Mouse (Mus musculus): Measurements from ENCODE around the gene Mrps6. TPM values are rescaled to one million over a fixed set of nuclear protein-coding genes. Genes with fewer than 3 reads are reported as not detected.

The Mrps6 gene
- polyA plus RNA-seq, 1 experiment from 2014 or later, result 149 TPM

- H3K9me3 ChIP-seq (ENCODE audit: control insufficient read depth, low read length), result 0 out of 2 replicates have a peak, but pooled peaks cover 2% of the 10 kb centered on the region
- no peaks in the 10 kb centered on the region for H3K27me3 ChIP-seq (ENCODE audit: control insufficient read depth, insufficient read depth, low read length)
- H3K4me1 ChIP-seq (ENCODE audit: control insufficient read depth in 2 of 2, insufficient read depth in 2 of 2, low read length in 2 of 2), result no peaks in the 10 kb centered on the region; a peak in 1 of 4 replicates
- no peak overlapping the region for H3K4me3 ChIP-seq (ENCODE audit: control insufficient read depth in 1 of 2, insufficient read depth in 1 of 2, low read depth in 1 of 2, low read length in 2 of 2)
- H3K4me2 ChIP-seq (ENCODE audit: low read length), result no peak overlapping the region
- WGBS, result 78% methylated on average over 3 of the region's 3 CpGs
- ATAC-seq (ENCODE audit: insufficient number of reproducible peaks, insufficient read depth, low FRiP score, low read depth), result no peak
- no peak overlapping the region for H3K27ac ChIP-seq (replicated peaks in 1 of 2; ENCODE audit: control insufficient read depth in 1 of 2, insufficient read depth in 1 of 2, low read depth in 2 of 2, low read length in 2 of 2)
- H3K9ac ChIP-seq (ENCODE audit: low read length), result no peak overlapping the region
- H3K36me3 ChIP-seq (ENCODE audit: control insufficient read depth, insufficient read depth, low read length), result no peaks in the 10 kb centered on the region
These were observed 24.8 kb upstream of the Mrps6 start for GRCm38 (mm10) chr16:92033286-92033685.

DNA sequence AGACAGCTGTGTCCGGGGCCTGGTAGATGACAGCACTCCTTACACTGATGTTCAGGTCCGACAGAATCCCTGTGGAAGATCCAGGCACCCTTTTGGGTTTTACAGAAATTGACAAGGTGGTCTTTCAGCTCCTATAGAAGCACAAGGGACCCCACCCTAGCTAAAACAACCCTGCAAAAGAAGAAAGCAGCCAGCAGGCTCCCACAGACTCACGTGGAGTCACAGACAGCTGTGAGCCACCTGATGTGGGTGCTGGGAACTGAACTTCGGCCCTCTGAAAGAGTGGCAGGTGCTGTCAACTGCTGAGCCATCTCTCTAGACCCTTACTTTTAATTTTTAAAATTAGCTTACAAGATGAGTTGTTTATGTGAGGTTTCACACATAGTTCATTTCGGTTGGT, 23.4 kb upstream of the Mrps6 start:
- Histone ChIP-seq H3K4me3 (ENCODE audit: control insufficient read depth in 1 of 2, insufficient read depth in 1 of 2, low read depth in 1 of 2, low read length in 2 of 2) (no peak overlapping the region), H3K4me1 (ENCODE audit: control insufficient read depth in 2 of 2, insufficient read depth in 2 of 2, low read length in 2 of 2) (no peaks in the 10 kb centered on the region; a peak in 1 of 4 replicates), H3K27ac (replicated peaks in 1 of 2; ENCODE audit: control insufficient read depth in 1 of 2, insufficient read depth in 1 of 2, low read depth in 2 of 2, low read length in 2 of 2) (no peak overlapping the region), H3K9ac (ENCODE audit: low read length) (no peak overlapping the region), H3K36me3 (ENCODE audit: control insufficient read depth, insufficient read depth, low read length) (no peaks in the 10 kb centered on the region), H3K4me2 (ENCODE audit: low read length) (no peak overlapping the region), H3K9me3 (ENCODE audit: control insufficient read depth, low read length) (0 out of 2 replicates have a peak, but pooled peaks cover 3% of the 10 kb centered on the region), H3K27me3 (ENCODE audit: control insufficient read depth, insufficient read depth, low read length) (no peaks in the 10 kb centered on the region)
- no peak for ATAC-seq (ENCODE audit: insufficient number of reproducible peaks, insufficient read depth, low FRiP score, low read depth)
- 73% methylated on average over 5 of the region's 5 CpGs for WGBS

DNA sequence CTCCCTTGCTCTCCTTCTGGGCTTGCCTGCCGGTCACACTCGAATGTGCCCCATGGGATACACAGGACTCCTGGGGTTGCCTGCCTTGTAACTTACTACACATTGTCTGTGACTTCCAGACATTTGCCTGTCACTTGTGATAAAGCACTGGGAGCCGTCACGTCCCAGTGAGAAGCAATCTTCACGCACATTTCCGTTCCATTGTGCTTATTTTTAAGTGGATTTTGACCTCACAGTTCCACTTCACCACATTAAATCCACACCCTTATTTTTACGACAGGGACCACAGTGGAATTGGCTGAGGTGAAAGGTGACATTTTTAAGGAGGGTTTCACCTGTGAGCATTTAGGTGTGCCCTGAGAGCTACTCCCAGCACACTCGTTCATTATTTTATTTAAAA, 21.4 kb upstream of the Mrps6 start:
- ATAC-seq (ENCODE audit: insufficient number of reproducible peaks, insufficient read depth, low FRiP score, low read depth), result no peak
- WGBS, result 52% methylated on average over 8 of the region's 8 CpGs
- H3K36me3 ChIP-seq (ENCODE audit: control insufficient read depth, insufficient read depth, low read length), result no peaks in the 10 kb centered on the region
- peak overlapping the region in 1 of 2 experiments; percentile 24; a peak in 1 of 4 replicates for H3K27ac ChIP-seq (replicated peaks in 1 of 2; ENCODE audit: control insufficient read depth in 1 of 2, insufficient read depth in 1 of 2, low read depth in 2 of 2, low read length in 2 of 2)
- no peak overlapping the region for H3K4me2 ChIP-seq (ENCODE audit: low read length)
- H3K27me3 ChIP-seq (ENCODE audit: control insufficient read depth, insufficient read depth, low read length), result no peaks in the 10 kb centered on the region
- 0 out of 2 replicates have a peak, but pooled peaks cover 4% of the 10 kb centered on the region for H3K9me3 ChIP-seq (ENCODE audit: control insufficient read depth, low read length)
- no peak overlapping the region for H3K9ac ChIP-seq (ENCODE audit: low read length)
- H3K4me1 ChIP-seq (ENCODE audit: control insufficient read depth in 2 of 2, insufficient read depth in 2 of 2, low read length in 2 of 2), result no peaks in the 10 kb centered on the region; a peak in 1 of 4 replicates
- no peak overlapping the region for H3K4me3 ChIP-seq (ENCODE audit: control insufficient read depth in 1 of 2, insufficient read depth in 1 of 2, low read depth in 1 of 2, low read length in 2 of 2)

- Histone ChIP-seq H3K9ac (ENCODE audit: low read length) (no peak overlapping the region), H3K27me3 (ENCODE audit: control insufficient read depth, insufficient read depth, low read length) (no peaks in the 10 kb centered on the region), H3K4me2 (ENCODE audit: low read length) (no peak overlapping the region), H3K9me3 (ENCODE audit: control insufficient read depth, low read length) (0 out of 2 replicates have a peak, but pooled peaks cover 4% of the 10 kb centered on the region), H3K4me3 (ENCODE audit: control insufficient read depth in 1 of 2, insufficient read depth in 1 of 2, low read depth in 1 of 2, low read length in 2 of 2) (no peak overlapping the region), H3K27ac (replicated peaks in 1 of 2; ENCODE audit: control insufficient read depth in 1 of 2, insufficient read depth in 1 of 2, low read depth in 2 of 2, low read length in 2 of 2) (no peak overlapping the region), H3K36me3 (ENCODE audit: control insufficient read depth, insufficient read depth, low read length) (no peaks in the 10 kb centered on the region), H3K4me1 (ENCODE audit: control insufficient read depth in 2 of 2, insufficient read depth in 2 of 2, low read length in 2 of 2) (no peaks in the 10 kb centered on the region; a peak in 1 of 4 replicates)
- 81% methylated on average over 21 of the region's 21 CpGs for WGBS
- ATAC-seq (ENCODE audit: insufficient number of reproducible peaks, insufficient read depth, low FRiP score, low read depth), result no peak
These were observed 20.0 kb upstream of the Mrps6 start for GRCm38 (mm10) chr16:92037891-92038607.

DNA sequence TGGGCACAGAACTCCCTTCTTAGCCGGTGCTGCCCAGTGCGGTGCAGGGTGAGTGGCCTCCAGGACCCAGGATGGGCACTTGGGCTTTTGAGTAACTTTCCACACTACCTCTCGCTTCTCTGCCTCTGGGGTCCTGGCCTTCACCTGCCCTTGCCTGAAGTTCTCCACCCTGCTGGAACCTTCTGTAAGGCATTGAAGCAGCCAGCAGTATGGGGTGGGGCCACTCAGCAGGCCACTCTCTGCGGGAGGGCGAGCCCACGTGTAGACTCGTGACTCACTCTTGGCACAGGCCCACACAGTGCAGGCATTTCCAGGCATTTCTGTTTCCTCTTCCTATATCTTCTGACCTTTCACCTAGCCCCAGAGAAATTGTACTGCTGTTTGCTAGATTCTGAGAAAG, 18.6 kb upstream of the Mrps6 start:
- no peaks in the 10 kb centered on the region for H3K27me3 ChIP-seq (ENCODE audit: control insufficient read depth, insufficient read depth, low read length)
- H3K36me3 ChIP-seq (ENCODE audit: control insufficient read depth, insufficient read depth, low read length), result no peaks in the 10 kb centered on the region
- H3K9me3 ChIP-seq (ENCODE audit: control insufficient read depth, low read length), result 0 out of 2 replicates have a peak, but pooled peaks cover 4% of the 10 kb centered on the region
- ATAC-seq (ENCODE audit: insufficient number of reproducible peaks, insufficient read depth, low FRiP score, low read depth), result no peak; the same call in 1 of the 2 replicates
- H3K4me2 ChIP-seq (ENCODE audit: low read length), result no peak overlapping the region
- H3K4me3 ChIP-seq (ENCODE audit: control insufficient read depth in 1 of 2, insufficient read depth in 1 of 2, low read depth in 1 of 2, low read length in 2 of 2), result no peak overlapping the region
- H3K27ac ChIP-seq (replicated peaks in 1 of 2; ENCODE audit: control insufficient read depth in 1 of 2, insufficient read depth in 1 of 2, low read depth in 2 of 2, low read length in 2 of 2), result no peak overlapping the region
- no peaks in the 10 kb centered on the region; a peak in 1 of 4 replicates for H3K4me1 ChIP-seq (ENCODE audit: control insufficient read depth in 2 of 2, insufficient read depth in 2 of 2, low read length in 2 of 2)
- H3K9ac ChIP-seq (ENCODE audit: low read length), result no peak overlapping the region
- 82% methylated on average over 7 of the region's 7 CpGs for WGBS

DNA sequence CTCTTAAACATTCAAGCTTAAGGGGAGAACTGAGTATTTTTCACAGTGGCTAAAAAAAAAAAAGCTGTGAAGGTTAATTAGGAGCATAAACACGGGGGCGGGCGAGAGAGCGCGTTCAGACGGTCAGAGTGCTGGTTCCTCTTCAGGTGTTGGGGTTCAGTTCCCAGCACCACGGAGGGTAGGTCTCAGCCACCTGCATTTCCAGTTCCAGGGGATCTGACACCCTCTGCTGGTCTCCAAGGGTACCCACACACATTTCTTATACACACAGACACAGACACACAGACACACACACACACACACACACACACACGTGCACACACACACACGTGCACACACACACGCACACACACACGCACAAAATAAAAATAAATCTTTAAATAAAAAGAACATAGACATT, 18.1 kb upstream of the Mrps6 start:
- H3K36me3 ChIP-seq (ENCODE audit: control insufficient read depth, insufficient read depth, low read length), result no peaks in the 10 kb centered on the region
- no peaks in the 10 kb centered on the region; a peak in 1 of 4 replicates for H3K4me1 ChIP-seq (ENCODE audit: control insufficient read depth in 2 of 2, insufficient read depth in 2 of 2, low read length in 2 of 2)
- no peak for ATAC-seq (ENCODE audit: insufficient number of reproducible peaks, insufficient read depth, low FRiP score, low read depth)
- H3K4me2 ChIP-seq (ENCODE audit: low read length), result no peak overlapping the region
- no peak overlapping the region for H3K4me3 ChIP-seq (ENCODE audit: control insufficient read depth in 1 of 2, insufficient read depth in 1 of 2, low read depth in 1 of 2, low read length in 2 of 2)
- 91% methylated on average over 11 of the region's 11 CpGs for WGBS
- H3K9ac ChIP-seq (ENCODE audit: low read length), result no peak overlapping the region
- no peak overlapping the region for H3K27ac ChIP-seq (replicated peaks in 1 of 2; ENCODE audit: control insufficient read depth in 1 of 2, insufficient read depth in 1 of 2, low read depth in 2 of 2, low read length in 2 of 2)
- no peaks in the 10 kb centered on the region for H3K27me3 ChIP-seq (ENCODE audit: control insufficient read depth, insufficient read depth, low read length)
- 0 out of 2 replicates have a peak, but pooled peaks cover 4% of the 10 kb centered on the region for H3K9me3 ChIP-seq (ENCODE audit: control insufficient read depth, low read length)

GRCm38 (mm10) chr16:92051777-92052310, 6.2 kb upstream of the Mrps6 start:
- Histone ChIP-seq H3K4me1 (ENCODE audit: control insufficient read depth in 2 of 2, insufficient read depth in 2 of 2, low read length in 2 of 2) (peaks cover 5 to 11% of the 10 kb centered on the region in 2 experiments; a peak in 3 of 4 replicates), H3K9ac (ENCODE audit: low read length) (no peak overlapping the region), H3K9me3 (ENCODE audit: control insufficient read depth, low read length) (peaks cover 11% of the 10 kb centered on the region), H3K4me2 (ENCODE audit: low read length) (no peak overlapping the region), H3K4me3 (ENCODE audit: control insufficient read depth in 1 of 2, insufficient read depth in 1 of 2, low read depth in 1 of 2, low read length in 2 of 2) (no peak overlapping the region), H3K27ac (replicated peaks in 1 of 2; ENCODE audit: control insufficient read depth in 1 of 2, insufficient read depth in 1 of 2, low read depth in 2 of 2, low read length in 2 of 2) (no peak overlapping the region), H3K27me3 (ENCODE audit: control insufficient read depth, insufficient read depth, low read length) (no peaks in the 10 kb centered on the region), H3K36me3 (ENCODE audit: control insufficient read depth, insufficient read depth, low read length) (no peaks in the 10 kb centered on the region)
- WGBS, result 85% methylated on average over 7 of the region's 7 CpGs
- ATAC-seq (ENCODE audit: insufficient number of reproducible peaks, insufficient read depth, low FRiP score, low read depth), result no peak

All from heart, embryonic 14.5 days (tissue).